Mouse (Mus musculus) liver, postnatal 0 days (tissue): ENCODE measurements around the gene Lrrc3. TPM values are rescaled to one million over a fixed set of nuclear protein-coding genes. Genes with fewer than 3 reads are reported as not detected.

Source experiments
- ATAC-seq: fragments of 200-750 bp; cut with Nextera tagmentation; 2 replicates; pipeline ENCODE4 v1.8.0; 2017; ENCODE audit warnings: mild to moderate bottlenecking, moderate library complexity
- DNase-seq: peaks from one replicate; pipeline ENCODE4 v3.0.0-alpha.2; 2016
- H3K27ac ChIP-seq: fragments of 300-500 bp; sonication (generic); 2 replicates; pipeline ENCODE4 v1.5.1; 2014; ENCODE audit warnings: antibody characterized with exemption, moderate library complexity, mild to moderate bottlenecking, low read depth
- H3K27me3 ChIP-seq: fragments of 300-500 bp; sonication (generic); 2 replicates; pipeline ENCODE4 v1.6.1; 2014; ENCODE audit warnings: low read length, control low read depth, mixed read lengths; ENCODE audit not compliant: insufficient read depth
- H3K36me3 ChIP-seq: fragments of 300-500 bp; sonication (generic); replicated peaks from 2 replicates; pipeline ENCODE4 v1.6.1; 2014; ENCODE audit warnings: mild to moderate bottlenecking, control low read depth, low read length, moderate library complexity, mixed read lengths; ENCODE audit not compliant: insufficient read depth
- H3K4me1 ChIP-seq: fragments of 300-500 bp; sonication (generic); 2 replicates; pipeline ENCODE4 v1.6.1; 2014; ENCODE audit warnings: antibody characterized with exemption, mild to moderate bottlenecking, control low read depth; ENCODE audit not compliant: insufficient read depth
- H3K4me2 ChIP-seq: fragments of 300-500 bp; sonication (generic); 2 replicates; pipeline ENCODE4 v1.6.1; 2014; ENCODE audit warnings: low read depth, mild to moderate bottlenecking, low read length, moderate library complexity, mixed read lengths
- H3K4me3 ChIP-seq: fragments of 300-500 bp; sonication (generic); 2 replicates; pipeline ENCODE4 v1.5.1; 2014; ENCODE audit warnings: low read depth, low read length
- H3K9ac ChIP-seq: fragments of 300-500 bp; sonication (generic); replicated peaks from 2 replicates; pipeline ENCODE4 v1.6.1; 2014; ENCODE audit warnings: mild to moderate bottlenecking, moderate library complexity
- H3K9me3 ChIP-seq: fragments of 300-500 bp; sonication (generic); 2 replicates; pipeline ENCODE4 v1.6.1; 2016; ENCODE audit warnings: mild to moderate bottlenecking, control low read depth, low read length, mixed read lengths
- CTCF ChIP-seq: sonication (generic); IDR thresholded peaks from 2 replicates; pipeline ENCODE4 v1.5.1; 2016; ENCODE audit warnings: antibody characterized with exemption, low read depth
- EP300 ChIP-seq: IDR thresholded peaks from 2 replicates; pipeline ENCODE4 v1.6.1; 2016; ENCODE audit warnings: antibody characterized with exemption, low read depth, mild to moderate bottlenecking
- WGBS: fragments of 180-500 bp; shearing (Covaris S2); extraction: QIAGEN DNeasy Blood & Tissue Kit; methylation state at CpG from one replicate; pipeline ENCODE4 v1.1.7; 2014; ENCODE audit not compliant: insufficient replicate concordance; 5-methylcytosine and 5-hydroxymethylcytosine counted together
- polyA plus RNA-seq: library from polyadenylated mRNA; unstranded; fragments of >200 nt; fragmentation: Nextera tagmentation; extraction: Ambion mirVana; gene quantifications from 2 replicates; pipeline ENCODE4 v1.2.1, GENCODE M21; 2015

Gene Lrrc3
- polyA plus RNA-seq, 1 experiment from 2014 or later, result 26.6 TPM

DNA sequence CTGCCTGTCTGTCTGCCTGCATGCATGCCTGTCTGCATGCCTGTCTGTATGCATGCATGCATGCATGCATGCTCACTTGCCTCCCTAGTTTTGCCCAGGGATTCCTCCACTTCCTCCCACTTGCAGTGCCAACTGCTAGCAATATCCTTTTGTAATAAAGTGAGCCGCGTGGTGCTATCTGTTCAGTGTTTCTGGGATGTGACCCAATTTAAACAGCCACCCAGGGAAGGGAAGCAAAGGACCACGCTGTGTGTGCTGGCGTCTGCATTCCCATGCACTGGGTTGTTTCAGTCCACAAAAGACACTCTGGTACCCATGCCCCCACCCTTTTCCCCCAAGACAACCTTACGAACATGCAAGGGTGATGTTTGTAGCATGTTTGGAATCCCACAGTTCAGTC lies 18.7 kb upstream of the Lrrc3 start:
- TF ChIP-seq EP300 (no peak), CTCF (no peak)
- Histone ChIP-seq H3K9ac (no peak overlapping the region), H3K27ac (no peak overlapping the region), H3K27me3 (no peaks in the 10 kb centered on the region), H3K4me2 (no peak overlapping the region), H3K4me3 (no peak overlapping the region), H3K4me1 (no peaks in the 10 kb centered on the region), H3K36me3 (no peaks in the 10 kb centered on the region), H3K9me3 (no peaks in the 10 kb centered on the region)
- 66% methylated on average over 5 of the region's 5 CpGs for WGBS
- DNase-seq (no peak), ATAC-seq (no peak)

DNA sequence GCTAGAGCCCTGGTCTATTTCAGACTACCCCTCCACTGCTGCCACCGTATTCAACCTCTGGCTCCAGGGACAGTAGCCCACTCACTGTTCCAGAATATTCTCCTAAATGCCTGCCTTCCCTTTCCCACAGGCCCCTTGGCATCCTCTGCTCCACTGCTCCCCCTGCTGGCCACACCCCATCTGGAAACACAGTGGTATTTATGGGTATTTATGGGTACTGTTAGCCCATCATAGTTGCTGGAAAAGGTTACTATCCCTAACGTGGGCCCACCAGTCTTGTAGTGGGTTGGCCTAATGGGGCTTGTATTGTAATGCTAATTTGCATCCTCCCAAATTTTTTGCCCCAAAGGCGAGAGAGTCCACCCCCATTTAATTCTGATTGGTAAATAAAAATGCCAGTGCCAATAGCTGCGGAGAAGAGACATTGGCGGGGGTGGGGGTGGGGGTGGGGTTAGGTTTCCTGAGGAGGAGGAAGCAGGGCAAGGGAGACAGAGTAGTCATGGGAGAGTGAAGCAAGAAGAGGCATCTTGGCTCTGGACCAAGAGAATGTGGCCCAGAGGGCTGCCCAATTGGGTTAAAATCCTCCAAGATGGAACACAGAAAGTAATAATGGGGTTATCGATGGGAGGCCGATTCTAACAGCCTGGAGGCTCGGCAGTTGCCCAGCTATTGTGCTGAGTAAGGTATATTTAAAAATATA lies 14.4 kb upstream of the Lrrc3 start:
- no peak overlapping the region for H3K4me3 ChIP-seq
- WGBS, result 53% methylated on average over 8 of the region's 8 CpGs
- H3K9ac ChIP-seq, result no peak overlapping the region
- peak; percentile 83 for DNase-seq
- no peaks in the 10 kb centered on the region for H3K9me3 ChIP-seq
- H3K36me3 ChIP-seq, result no peaks in the 10 kb centered on the region
- ATAC-seq, result no peak
- H3K4me2 ChIP-seq, result no peak overlapping the region
- TF ChIP-seq EP300, result no peak
- peak; percentile 94 for TF ChIP-seq CTCF
- no peaks in the 10 kb centered on the region for H3K27me3 ChIP-seq
- H3K4me1 ChIP-seq, result no peaks in the 10 kb centered on the region
- no peak overlapping the region for H3K27ac ChIP-seq

DNA sequence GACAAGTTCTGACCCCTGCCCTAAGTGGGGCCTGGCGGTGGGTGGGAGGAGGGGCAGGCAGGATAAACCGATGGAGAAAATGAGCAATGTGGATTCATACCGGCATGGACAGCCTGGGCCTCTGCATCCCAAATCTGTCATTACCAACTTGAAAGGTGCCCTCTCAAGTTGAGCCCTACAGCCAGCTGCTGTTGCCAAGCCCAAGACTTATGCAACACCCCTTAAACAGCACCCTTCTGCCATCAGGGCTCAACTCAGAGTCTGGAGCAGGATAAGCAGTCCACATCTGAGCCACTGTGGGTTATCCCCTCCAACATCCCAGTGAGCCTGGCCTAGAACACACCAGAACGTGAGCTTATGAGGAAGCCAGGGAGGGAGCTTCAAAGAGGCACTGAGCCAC lies 11.0 kb upstream of the Lrrc3 start:
- TF ChIP-seq EP300, result no peak
- TF ChIP-seq CTCF, result no peak
- Histone ChIP-seq H3K27ac (no peak overlapping the region), H3K4me1 (no peaks in the 10 kb centered on the region), H3K36me3 (no peaks in the 10 kb centered on the region), H3K9ac (no peak overlapping the region), H3K4me3 (no peak overlapping the region), H3K4me2 (no peak overlapping the region), H3K27me3 (no peaks in the 10 kb centered on the region), H3K9me3 (no peaks in the 10 kb centered on the region)
- no peak for ATAC-seq
- DNase-seq, result no peak
- WGBS, result 72% methylated on average over 4 of the region's 4 CpGs

DNA sequence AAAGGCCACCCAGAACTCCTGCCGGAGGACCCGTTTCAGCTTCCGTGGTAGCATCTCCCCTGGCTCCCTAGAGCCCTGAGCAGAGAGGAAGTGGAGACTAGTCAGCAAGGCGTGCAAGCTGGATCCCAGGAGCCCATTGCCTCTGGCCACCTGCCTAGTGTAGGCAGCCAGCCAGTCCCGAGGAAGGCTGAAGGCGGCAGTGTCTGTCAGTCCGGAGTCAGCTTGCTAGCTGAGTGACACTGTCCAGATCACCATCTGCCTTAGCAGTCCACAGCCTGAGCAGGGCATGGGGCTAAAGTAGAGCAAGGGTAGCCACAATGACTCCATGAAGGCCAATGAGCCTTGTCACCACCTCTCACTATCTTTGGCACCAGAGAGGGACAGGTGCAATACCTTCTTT lies 10.3 kb upstream of the Lrrc3 start:
- no peak overlapping the region for H3K4me3 ChIP-seq
- no peaks in the 10 kb centered on the region for H3K9me3 ChIP-seq
- H3K9ac ChIP-seq, result no peak overlapping the region
- H3K4me1 ChIP-seq, result no peaks in the 10 kb centered on the region
- DNase-seq, result no peak
- no peaks in the 10 kb centered on the region for H3K36me3 ChIP-seq
- H3K4me2 ChIP-seq, result no peak overlapping the region
- TF ChIP-seq CTCF (no peak), EP300 (no peak)
- H3K27me3 ChIP-seq, result no peaks in the 10 kb centered on the region
- 64% methylated on average over 7 of the region's 7 CpGs for WGBS
- no peak for ATAC-seq
- H3K27ac ChIP-seq, result no peak overlapping the region

GRCm38 (mm10) chr10:77902894-77903715 lies 769 bp upstream of the Lrrc3 start:
- Histone ChIP-seq H3K27ac (peak overlapping the region; percentile 94; the same call in 1 of the 2 replicates), H3K9ac (peak overlapping the region; percentile 41; the same call in 1 of the 2 replicates), H3K4me3 (peak overlapping the region; percentile 64), H3K36me3 (no peaks in the 10 kb centered on the region), H3K27me3 (peaks cover 6% of the 10 kb centered on the region; the same call in 1 of the 2 replicates), H3K9me3 (no peaks in the 10 kb centered on the region), H3K4me2 (peak overlapping the region; percentile 73), H3K4me1 (peaks cover 3% of the 10 kb centered on the region; the same call in 1 of the 2 replicates)
- WGBS, result 6% methylated on average over 35 of the region's 35 CpGs
- DNase-seq (peak; percentile 89), ATAC-seq (peak; percentile 74)
- TF ChIP-seq EP300, result no peak
- no peak for TF ChIP-seq CTCF

GRCm38 (mm10) chr10:77901871-77902210 lies 495 bp downstream of the Lrrc3 start:
- H3K9ac ChIP-seq, result peak overlapping the region; percentile 79
- H3K4me3 ChIP-seq, result peak overlapping the region; percentile 64
- peaks cover 6% of the 10 kb centered on the region; the same call in 1 of the 2 replicates for H3K27me3 ChIP-seq
- H3K27ac ChIP-seq, result peak overlapping the region; percentile 94
- ATAC-seq (peak; percentile 11; the same call in 1 of the 2 replicates), DNase-seq (no peak)
- H3K9me3 ChIP-seq, result no peaks in the 10 kb centered on the region
- peaks cover 9% of the 10 kb centered on the region for H3K4me1 ChIP-seq
- 2% methylated on average over 14 of the region's 14 CpGs for WGBS
- TF ChIP-seq CTCF, result no peak
- H3K36me3 ChIP-seq, result no peaks in the 10 kb centered on the region
- peak overlapping the region; percentile 73 for H3K4me2 ChIP-seq
